Mouse (Mus musculus) olfactory bulb, adult 2 months (tissue): ENCODE measurements around the gene Arl11.

Source experiments
- CTCF ChIP-seq: fragments of 200-500 bp; IDR thresholded peaks from 2 replicates; pipeline ENCODE4 v1.5.1; 2012; ENCODE audit warnings: low read depth, mild to moderate bottlenecking, low read length, moderate library complexity; ENCODE audit not compliant: insufficient read depth
- POLR2A ChIP-seq: fragments of 200-500 bp; IDR thresholded peaks from 2 replicates; pipeline ENCODE4 v1.6.1; 2012; ENCODE audit warnings: mild to moderate bottlenecking, low read depth, low read length, moderate library complexity; ENCODE audit not compliant: insufficient read depth

- TF ChIP-seq CTCF = no peak
- no peak for TF ChIP-seq POLR2A
Observed at GRCm38 (mm10) chr14:61320765-61321164, 11.2 kb downstream of the Arl11 start.
